Mouse (Mus musculus): ENCODE measurements around the gene Safb2. TPM values are rescaled to one million over a fixed set of nuclear protein-coding genes. Genes with fewer than 3 reads are reported as not detected.

The Safb2 gene
- total and polyA plus RNA-seq, 2 experiments from 2014 or later: 24.9 to 63.4 TPM

DNA sequence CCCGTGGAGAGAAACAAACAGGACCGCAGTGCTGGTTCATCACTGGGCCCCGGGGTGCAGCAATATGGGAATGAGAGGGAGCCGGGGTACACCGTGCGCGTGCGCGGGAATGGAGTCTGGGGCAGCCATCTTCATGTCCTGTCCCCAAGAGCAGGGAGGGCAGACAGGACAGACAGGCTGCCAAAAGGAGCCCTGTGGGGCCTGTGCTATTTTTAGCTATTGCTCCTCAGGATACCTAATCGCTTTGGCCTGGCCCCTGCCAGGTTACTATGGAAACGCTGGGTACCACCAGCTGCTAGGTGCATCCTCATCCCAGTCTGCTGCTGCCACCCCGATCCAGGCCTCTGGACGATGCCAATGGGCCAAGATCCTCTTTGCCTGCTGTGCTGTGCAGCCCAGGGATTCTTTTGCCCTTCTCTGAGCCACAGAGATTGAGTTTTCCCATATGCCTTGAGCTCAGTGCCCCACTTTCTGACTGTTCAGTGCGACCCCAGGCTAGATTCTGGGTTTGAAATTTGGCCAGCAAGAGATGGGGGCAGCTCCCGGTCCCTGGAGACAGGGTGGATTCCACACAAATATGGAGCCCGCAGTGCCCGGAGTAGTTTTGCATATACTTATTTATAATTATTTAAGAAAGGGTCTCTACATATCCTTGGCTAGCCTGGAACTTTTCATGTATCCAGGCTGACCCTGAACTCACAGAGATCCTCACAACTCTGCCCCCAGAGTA is 37.1 kb downstream of the Safb2 start:
- H3K9me3 ChIP-seq (replicated peaks; ENCODE audit: control insufficient read depth, low read length): no peaks in the 10 kb centered on the region
- WGBS: 54% methylated on average over 17 of the region's 17 CpGs
- ATAC-seq (ENCODE audit: insufficient read depth, low read depth) (peak; percentile 49; the same call in 1 of the 2 replicates), DNase-seq (ENCODE audit: low spot score) (no peak)
- H3K4me3 ChIP-seq (ENCODE audit: low read depth, low read length): no peak overlapping the region
- H3K4me2 ChIP-seq (ENCODE audit: low read depth, low read length): no peak overlapping the region
- no peaks in the 10 kb centered on the region for H3K4me1 ChIP-seq (ENCODE audit: control insufficient read depth, insufficient read depth)
- H3K36me3 ChIP-seq (replicated peaks; ENCODE audit: control insufficient read depth, insufficient read depth, low read length): no peaks in the 10 kb centered on the region
- TF ChIP-seq CTCF (IDR thresholded peaks at IDR 0.05; ENCODE audit: low read depth): no peak
- TF ChIP-seq EP300 (IDR thresholded peaks at IDR 0.05; ENCODE audit: low read depth): no peak
- no peak overlapping the region for H3K27ac ChIP-seq (ENCODE audit: low read depth)
- no peak overlapping the region for H3K9ac ChIP-seq (replicated peaks; ENCODE audit: low read depth, low read length)
- no peaks in the 10 kb centered on the region for H3K27me3 ChIP-seq (ENCODE audit: control insufficient read depth, insufficient read depth, low read length)

DNA sequence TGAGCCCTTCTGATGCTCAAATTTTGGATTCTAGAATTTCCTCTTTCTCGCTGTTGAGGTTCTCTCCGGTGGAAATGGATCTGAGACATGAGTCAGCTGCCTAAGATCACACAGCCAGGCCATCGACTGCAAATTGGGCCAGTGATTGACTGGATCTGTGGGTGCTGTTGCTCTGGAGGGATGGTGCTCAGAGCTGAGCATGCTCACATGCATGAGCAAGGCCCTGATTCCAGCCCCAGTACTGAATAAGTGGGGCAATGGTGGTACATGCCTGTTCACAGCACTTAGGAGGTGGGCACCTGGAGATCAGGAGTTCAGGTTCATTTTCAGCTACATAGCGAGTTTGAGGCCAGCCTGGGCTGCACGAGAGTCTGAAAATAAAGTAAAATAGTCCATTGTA is 37.8 kb downstream of the Safb2 start:
- Histone ChIP-seq H3K4me2 (ENCODE audit: low read depth, low read length) (no peak overlapping the region), H3K9ac (replicated peaks; ENCODE audit: low read depth, low read length) (no peak overlapping the region), H3K36me3 (replicated peaks; ENCODE audit: control insufficient read depth, insufficient read depth, low read length) (no peaks in the 10 kb centered on the region), H3K4me3 (ENCODE audit: low read depth, low read length) (no peak overlapping the region), H3K4me1 (ENCODE audit: control insufficient read depth, insufficient read depth) (no peaks in the 10 kb centered on the region), H3K9me3 (replicated peaks; ENCODE audit: control insufficient read depth, low read length) (no peaks in the 10 kb centered on the region), H3K27ac (ENCODE audit: low read depth) (no peak overlapping the region), H3K27me3 (ENCODE audit: control insufficient read depth, insufficient read depth, low read length) (no peaks in the 10 kb centered on the region)
- TF ChIP-seq CTCF (IDR thresholded peaks at IDR 0.05; ENCODE audit: low read depth) (no peak), EP300 (IDR thresholded peaks at IDR 0.05; ENCODE audit: low read depth) (no peak)
- no peak for DNase-seq (ENCODE audit: low spot score)
- WGBS: 86% methylated on average over 5 of the region's 5 CpGs
- ATAC-seq (ENCODE audit: insufficient read depth, low read depth): no peak

DNA sequence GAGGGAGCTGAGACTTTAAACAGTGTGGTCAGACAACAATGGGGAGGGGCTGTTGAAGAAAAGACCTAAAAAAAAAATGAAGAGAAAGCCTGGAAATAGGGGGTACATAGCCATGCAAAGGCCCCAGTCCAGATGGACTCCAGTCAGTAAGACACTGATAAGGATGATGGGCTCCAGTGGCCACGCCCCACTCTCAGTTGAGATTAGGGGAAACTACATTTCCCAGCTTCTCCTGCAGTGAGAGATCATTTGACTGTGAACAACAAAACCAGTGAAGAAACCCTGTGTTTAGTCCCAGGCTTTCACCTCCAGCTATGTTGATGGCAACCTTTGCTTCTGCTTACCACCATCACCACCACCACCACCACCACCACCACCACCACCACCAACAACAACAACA is 38.4 kb downstream of the Safb2 start:
- no peak for ATAC-seq (ENCODE audit: insufficient read depth, low read depth)
- no peak overlapping the region for H3K27ac ChIP-seq (ENCODE audit: low read depth)
- H3K4me2 ChIP-seq (ENCODE audit: low read depth, low read length): no peak overlapping the region
- DNase-seq (ENCODE audit: low spot score): no peak
- H3K27me3 ChIP-seq (ENCODE audit: control insufficient read depth, insufficient read depth, low read length): no peaks in the 10 kb centered on the region
- TF ChIP-seq EP300 (IDR thresholded peaks at IDR 0.05; ENCODE audit: low read depth) (no peak), CTCF (IDR thresholded peaks at IDR 0.05; ENCODE audit: low read depth) (no peak)
- H3K4me1 ChIP-seq (ENCODE audit: control insufficient read depth, insufficient read depth): no peaks in the 10 kb centered on the region
- H3K4me3 ChIP-seq (ENCODE audit: low read depth, low read length): no peak overlapping the region
- no peak overlapping the region for H3K9ac ChIP-seq (replicated peaks; ENCODE audit: low read depth, low read length)
- no peaks in the 10 kb centered on the region for H3K36me3 ChIP-seq (replicated peaks; ENCODE audit: control insufficient read depth, insufficient read depth, low read length)
- WGBS: 57% methylated on average over 1 of the region's 1 CpGs
- H3K9me3 ChIP-seq (replicated peaks; ENCODE audit: control insufficient read depth, low read length): no peaks in the 10 kb centered on the region

DNA sequence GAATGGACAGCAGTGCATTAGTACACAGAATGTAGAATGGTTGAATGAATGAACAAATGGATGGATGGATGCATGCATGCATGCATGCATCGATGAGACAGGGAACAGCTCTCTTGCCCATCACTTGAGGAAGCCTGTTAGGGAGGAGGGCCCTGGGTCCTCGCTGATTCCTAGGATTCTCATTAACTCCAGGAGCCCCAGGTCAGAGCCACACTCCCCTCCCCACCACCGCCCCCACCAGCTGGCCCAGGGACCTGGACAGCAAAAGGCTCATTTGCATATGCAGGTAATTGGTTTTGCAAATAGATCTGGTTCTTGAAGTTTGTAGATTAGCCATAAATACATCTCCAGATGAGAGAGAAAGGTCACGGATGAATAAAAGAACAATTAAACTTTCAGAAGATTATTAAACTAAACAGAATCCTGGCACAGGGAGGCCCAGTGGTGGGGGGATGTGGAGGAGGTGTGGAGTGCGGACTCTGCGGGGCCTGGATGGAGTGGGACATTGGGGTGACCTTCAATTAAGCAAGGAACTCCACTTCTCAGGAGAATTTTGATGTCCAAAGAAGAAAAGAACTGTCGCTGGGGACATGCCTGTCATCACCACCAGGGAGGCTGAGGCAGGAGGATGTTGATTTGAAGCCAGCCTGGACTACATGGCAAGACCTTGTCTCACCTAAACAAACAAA is 39.5 kb downstream of the Safb2 start:
- no peaks in the 10 kb centered on the region for H3K27me3 ChIP-seq (ENCODE audit: control insufficient read depth, insufficient read depth, low read length)
- H3K4me3 ChIP-seq (ENCODE audit: low read depth, low read length): no peak overlapping the region
- no peaks in the 10 kb centered on the region for H3K4me1 ChIP-seq (ENCODE audit: control insufficient read depth, insufficient read depth)
- H3K9ac ChIP-seq (replicated peaks; ENCODE audit: low read depth, low read length): no peak overlapping the region
- WGBS: 72% methylated on average over 7 of the region's 7 CpGs
- no peak overlapping the region for H3K4me2 ChIP-seq (ENCODE audit: low read depth, low read length)
- no peaks in the 10 kb centered on the region for H3K9me3 ChIP-seq (replicated peaks; ENCODE audit: control insufficient read depth, low read length)
- TF ChIP-seq CTCF (IDR thresholded peaks at IDR 0.05; ENCODE audit: low read depth): no peak
- TF ChIP-seq EP300 (IDR thresholded peaks at IDR 0.05; ENCODE audit: low read depth): no peak
- H3K27ac ChIP-seq (ENCODE audit: low read depth): no peak overlapping the region
- DNase-seq (ENCODE audit: low spot score): no peak
- H3K36me3 ChIP-seq (replicated peaks; ENCODE audit: control insufficient read depth, insufficient read depth, low read length): no peaks in the 10 kb centered on the region
- no peak for ATAC-seq (ENCODE audit: insufficient read depth, low read depth)

DNA sequence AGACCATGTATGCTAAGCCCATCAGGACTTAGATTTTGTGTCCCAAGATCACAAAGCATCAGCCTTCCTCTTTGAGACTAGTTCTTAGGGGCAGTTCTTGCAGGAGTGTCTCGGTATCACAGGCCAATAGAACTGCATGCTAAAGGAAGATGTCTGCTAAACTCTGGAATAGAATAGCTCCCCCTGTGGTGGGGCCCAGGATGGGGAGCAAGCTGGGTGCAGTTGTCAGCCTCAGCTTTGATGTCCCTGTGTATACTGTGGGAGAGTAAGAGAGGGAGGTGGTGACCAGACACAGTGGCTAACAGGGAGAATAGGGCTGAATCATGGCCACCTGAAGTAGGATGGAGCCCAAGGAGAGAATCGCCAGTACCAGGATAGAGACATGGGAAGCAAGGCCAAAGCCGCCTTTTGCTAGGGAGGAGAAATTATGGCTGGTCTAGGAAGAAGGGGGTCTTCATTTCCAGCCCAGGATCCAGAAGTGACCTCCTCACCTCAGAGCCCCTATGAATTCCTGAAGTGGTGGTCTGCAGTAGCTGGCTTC is 40.6 kb downstream of the Safb2 start:
- H3K27me3 ChIP-seq (ENCODE audit: control insufficient read depth, insufficient read depth, low read length): no peaks in the 10 kb centered on the region
- H3K4me3 ChIP-seq (ENCODE audit: low read depth, low read length): no peak overlapping the region
- 79% methylated on average over 3 of the region's 3 CpGs for WGBS
- no peak overlapping the region for H3K9ac ChIP-seq (replicated peaks; ENCODE audit: low read depth, low read length)
- H3K9me3 ChIP-seq (replicated peaks; ENCODE audit: control insufficient read depth, low read length): no peaks in the 10 kb centered on the region
- no peak for TF ChIP-seq EP300 (IDR thresholded peaks at IDR 0.05; ENCODE audit: low read depth)
- TF ChIP-seq CTCF (IDR thresholded peaks at IDR 0.05; ENCODE audit: low read depth): no peak
- H3K4me1 ChIP-seq (ENCODE audit: control insufficient read depth, insufficient read depth): no peaks in the 10 kb centered on the region
- ATAC-seq (ENCODE audit: insufficient read depth, low read depth) (no peak), DNase-seq (ENCODE audit: low spot score) (no peak)
- H3K4me2 ChIP-seq (ENCODE audit: low read depth, low read length): no peak overlapping the region
- no peaks in the 10 kb centered on the region for H3K36me3 ChIP-seq (replicated peaks; ENCODE audit: control insufficient read depth, insufficient read depth, low read length)
- H3K27ac ChIP-seq (ENCODE audit: low read depth): no peak overlapping the region

All from heart, postnatal 0 days (tissue).